Comparison of ENCODE assay signal across 30 mouse cellular contexts in genomic region chr7:111491566-111491965, GRCm38 (mm10).
DNase-seq lines count a peak whose midpoint lies in the region; ATAC-seq and TF ChIP-seq lines count a peak whose summit lies in the region.
"Had no signal": no experiment of that assay in that cellular context is flagged by ENCODE, and none has a peak within 500 bp of the region (broad histone marks: within the 10 kb centered on the region; RNA-seq: fewer than 3 reads in every experiment).

No protein-coding gene starts in this region.

- DNase-seq in heart, adult 9 months (ENCODE audit: low spot score in 2 of 2): no peak
- DNase-seq in heart, postnatal 0 days (ENCODE audit: low spot score): no peak
- no peak for DNase-seq in heart, adult 8-10 months (ENCODE audit: low spot score)
- DNase-seq in layer of hippocampus, adult 9-11 months: peak; percentile 25
- no peak for DNase-seq in layer of hippocampus, adult 9-10 months (ENCODE audit: low spot score)
- DNase-seq in stomach, postnatal 0 days (ENCODE audit: low spot score): no peak
- DNase-seq: adrenal gland, postnatal 10 days; cerebellum, adult 11 months; cerebellum, adult 9-10 months; cerebellum, postnatal 36 days; kidney, adult 9 months; kidney, postnatal 25 days; right cerebral cortex, postnatal 25 days; thymus, adult 18-20 months; thymus, postnatal 25 days had no signal

- 44% methylated on average over 2 of the region's 2 CpGs for WGBS in heart, embryonic 11.5 days (ENCODE audit: insufficient replicate concordance)
- 51% methylated on average over 2 of the region's 2 CpGs for WGBS in heart, postnatal 0 days
- WGBS in stomach, embryonic 14.5 days: 60% methylated on average over 2 of the region's 2 CpGs
- 73% methylated on average over 2 of the region's 2 CpGs for WGBS in stomach, postnatal 0 days

- no peak overlapping the region for H3K4me3 ChIP-seq in heart, embryonic 11.5 days (ENCODE audit: low read depth, low read length)
- no peak overlapping the region for H3K4me3 ChIP-seq in heart, postnatal 0 days (ENCODE audit: low read depth, low read length)
- no peak overlapping the region for H3K4me3 ChIP-seq in stomach, embryonic 14.5 days (ENCODE audit: low read depth, low read length)
- H3K4me3 ChIP-seq in stomach, postnatal 0 days (ENCODE audit: low read depth, low read length): no peak overlapping the region
- H3K4me3 ChIP-seq: embryonic facial prominence, embryonic 12.5 days; forebrain, embryonic 10.5 days; forebrain, embryonic 15.5 days; heart, embryonic 10.5 days; hindbrain, embryonic 12.5 days; layer of hippocampus, adult 2 months; liver, embryonic 15.5 days; lung, embryonic 15.5 days; midbrain, embryonic 10.5 days; midbrain, embryonic 15.5 days had no signal

- H3K4me2 ChIP-seq in heart, embryonic 11.5 days: no peak overlapping the region
- no peak overlapping the region for H3K4me2 ChIP-seq in heart, postnatal 0 days (ENCODE audit: low read depth, low read length)
- no peak overlapping the region for H3K4me2 ChIP-seq in stomach, embryonic 14.5 days (replicated peaks; ENCODE audit: low read depth, low read length)
- H3K4me2 ChIP-seq in stomach, postnatal 0 days (replicated peaks; ENCODE audit: low read depth): no peak overlapping the region
- H3K4me2 ChIP-seq: embryonic facial prominence, embryonic 12.5 days; forebrain, embryonic 15.5 days; hindbrain, embryonic 12.5 days; liver, embryonic 15.5 days; lung, embryonic 15.5 days; midbrain, embryonic 15.5 days had no signal

- peak overlapping the region; percentile 37 for H3K27ac ChIP-seq in heart, embryonic 11.5 days (ENCODE audit: low read depth, low read length)
- no peak overlapping the region for H3K27ac ChIP-seq in heart, postnatal 0 days (ENCODE audit: low read depth)
- no peak overlapping the region for H3K27ac ChIP-seq in stomach, embryonic 14.5 days (ENCODE audit: low read length)
- H3K27ac ChIP-seq in stomach, postnatal 0 days (replicated peaks): no peak overlapping the region
- H3K27ac ChIP-seq: embryonic facial prominence, embryonic 12.5 days; forebrain, embryonic 10.5 days; forebrain, embryonic 15.5 days; heart, embryonic 10.5 days; hindbrain, embryonic 12.5 days; hindbrain, postnatal 0 days; liver, embryonic 15.5 days; lung, embryonic 15.5 days; midbrain, embryonic 10.5 days; midbrain, embryonic 15.5 days had no signal

- no peak for TF ChIP-seq CTCF in heart, postnatal 0 days (IDR thresholded peaks at IDR 0.05; ENCODE audit: low read depth)
- TF ChIP-seq CTCF in stomach, postnatal 0 days (IDR thresholded peaks at IDR 0.05; ENCODE audit: low read depth): no peak

- no peak for TF ChIP-seq EP300 in heart, postnatal 0 days (IDR thresholded peaks at IDR 0.05; ENCODE audit: low read depth)
- TF ChIP-seq EP300 in stomach, postnatal 0 days (optimal IDR thresholded peaks at IDR 0.05): no peak

- no peak overlapping the region for H3K9ac ChIP-seq in heart, embryonic 11.5 days (ENCODE audit: low read depth, low read length)
- no peak overlapping the region for H3K9ac ChIP-seq in heart, postnatal 0 days (replicated peaks; ENCODE audit: low read depth, low read length)
- no peak overlapping the region for H3K9ac ChIP-seq in stomach, embryonic 14.5 days (replicated peaks; ENCODE audit: low read depth, low read length)
- no peak overlapping the region for H3K9ac ChIP-seq in stomach, postnatal 0 days (ENCODE audit: low read length)
- H3K9ac ChIP-seq: embryonic facial prominence, embryonic 12.5 days; forebrain, embryonic 15.5 days; hindbrain, embryonic 12.5 days; liver, embryonic 15.5 days; lung, embryonic 15.5 days; midbrain, embryonic 15.5 days had no signal

- no peaks in the 10 kb centered on the region for H3K9me3 ChIP-seq in heart, embryonic 11.5 days (replicated peaks; ENCODE audit: control insufficient read depth, low read length)
- no peaks in the 10 kb centered on the region for H3K9me3 ChIP-seq in heart, postnatal 0 days (replicated peaks; ENCODE audit: control insufficient read depth, low read length)
- no peaks in the 10 kb centered on the region for H3K9me3 ChIP-seq in stomach, embryonic 14.5 days (ENCODE audit: control insufficient read depth, low read depth, low read length)
- no peaks in the 10 kb centered on the region for H3K9me3 ChIP-seq in stomach, postnatal 0 days (ENCODE audit: control insufficient read depth, low read length)
- H3K9me3 ChIP-seq: embryonic facial prominence, embryonic 12.5 days; forebrain, embryonic 10.5 days; forebrain, embryonic 15.5 days; heart, embryonic 10.5 days; hindbrain, embryonic 12.5 days; liver, embryonic 15.5 days; lung, embryonic 15.5 days; midbrain, embryonic 10.5 days; midbrain, embryonic 15.5 days had no signal

- H3K4me1 ChIP-seq in heart, embryonic 11.5 days (ENCODE audit: control insufficient read depth, insufficient read depth, low read length): no peaks in the 10 kb centered on the region; the same call in 1 of the 2 replicates
- no peaks in the 10 kb centered on the region for H3K4me1 ChIP-seq in heart, postnatal 0 days (ENCODE audit: control insufficient read depth, insufficient read depth)
- 0 out of 2 replicates have a peak, but pooled peaks cover 11% of the 10 kb centered on the region for H3K4me1 ChIP-seq in stomach, embryonic 14.5 days (ENCODE audit: control insufficient read depth, insufficient read depth, low read length)
- no peaks in the 10 kb centered on the region for H3K4me1 ChIP-seq in stomach, postnatal 0 days (replicated peaks; ENCODE audit: control insufficient read depth, insufficient read depth)
- H3K4me1 ChIP-seq: embryonic facial prominence, embryonic 12.5 days; forebrain, embryonic 15.5 days; liver, embryonic 15.5 days; midbrain, embryonic 15.5 days had no signal

- no peaks in the 10 kb centered on the region for H3K36me3 ChIP-seq in heart, embryonic 11.5 days (ENCODE audit: control insufficient read depth, insufficient read depth, low read length)
- no peaks in the 10 kb centered on the region for H3K36me3 ChIP-seq in heart, postnatal 0 days (replicated peaks; ENCODE audit: control insufficient read depth, insufficient read depth, low read length)
- no peaks in the 10 kb centered on the region for H3K36me3 ChIP-seq in stomach, embryonic 14.5 days (ENCODE audit: control insufficient read depth, insufficient read depth, low read length)
- H3K36me3 ChIP-seq in stomach, postnatal 0 days (ENCODE audit: control insufficient read depth, insufficient read depth, low read length): 0 out of 2 replicates have a peak, but pooled peaks cover 2% of the 10 kb centered on the region
- H3K36me3 ChIP-seq: embryonic facial prominence, embryonic 12.5 days; forebrain, embryonic 10.5 days; forebrain, embryonic 15.5 days; heart, embryonic 10.5 days; hindbrain, embryonic 12.5 days; liver, embryonic 15.5 days; lung, embryonic 15.5 days; midbrain, embryonic 10.5 days; midbrain, embryonic 15.5 days had no signal

- H3K27me3 ChIP-seq in heart, embryonic 11.5 days (ENCODE audit: control insufficient read depth, insufficient read depth, low read length): no peaks in the 10 kb centered on the region
- H3K27me3 ChIP-seq in heart, postnatal 0 days (ENCODE audit: control insufficient read depth, insufficient read depth, low read length): no peaks in the 10 kb centered on the region
- no peaks in the 10 kb centered on the region for H3K27me3 ChIP-seq in stomach, embryonic 14.5 days (ENCODE audit: control insufficient read depth, insufficient read depth, low read length)
- no peaks in the 10 kb centered on the region for H3K27me3 ChIP-seq in stomach, postnatal 0 days (ENCODE audit: control insufficient read depth, insufficient read depth, low read length)
- H3K27me3 ChIP-seq: embryonic facial prominence, embryonic 12.5 days; forebrain, embryonic 15.5 days; liver, embryonic 15.5 days; lung, embryonic 15.5 days; midbrain, embryonic 15.5 days; Patski had no signal

- ATAC-seq in heart, embryonic 11.5 days (replicated peaks; ENCODE audit: insufficient number of reproducible peaks, low FRiP score, low TSS enrichment): peak; percentile 42; the same call in 1 of the 2 replicates
- 0 out of 2 replicates have a peak, but pooled peaks have one; percentile 14 for ATAC-seq in heart, postnatal 0 days (ENCODE audit: insufficient read depth, low read depth)
- ATAC-seq in stomach, embryonic 14.5 days (ENCODE audit: insufficient number of reproducible peaks, insufficient read depth, low FRiP score, low read depth): 0 out of 2 replicates have a peak, but pooled peaks have one; percentile 53
- ATAC-seq in stomach, postnatal 0 days (ENCODE audit: low FRiP score, low TSS enrichment): no peak
- ATAC-seq: forebrain, embryonic 15.5 days; hindbrain, postnatal 0 days; intestine, postnatal 0 days; midbrain, embryonic 15.5 days; Patski had no signal
